Mouse (Mus musculus): ENCODE results near the gene Dync1i1.
A peak's percentile ranks its signal among the peaks of the same experiment; 100 is the strongest.

Dync1i1 gene

DNA sequence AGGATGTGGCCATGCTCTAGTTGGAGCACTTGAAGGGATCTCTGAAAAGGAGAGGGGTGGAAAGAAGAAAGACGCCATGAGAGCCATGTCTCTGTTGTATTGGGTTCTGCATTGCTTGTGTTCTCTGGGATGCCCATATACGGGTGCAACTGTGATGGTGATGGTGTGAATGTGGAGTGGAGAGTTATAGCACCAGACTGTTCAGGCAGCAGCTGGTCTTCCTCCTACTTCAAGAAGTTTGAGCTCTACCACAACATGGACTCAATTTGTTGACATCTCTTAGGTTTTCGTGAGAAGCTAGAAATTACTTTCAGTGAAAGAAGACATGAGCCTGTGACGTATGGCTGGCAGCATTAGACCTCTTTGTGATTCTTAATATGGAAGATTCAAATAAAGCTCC is 44.8 kb downstream of the Dync1i1 start:
- DNase-seq (ENCODE audit: low spot score in 2 of 2) = no peak

DNA sequence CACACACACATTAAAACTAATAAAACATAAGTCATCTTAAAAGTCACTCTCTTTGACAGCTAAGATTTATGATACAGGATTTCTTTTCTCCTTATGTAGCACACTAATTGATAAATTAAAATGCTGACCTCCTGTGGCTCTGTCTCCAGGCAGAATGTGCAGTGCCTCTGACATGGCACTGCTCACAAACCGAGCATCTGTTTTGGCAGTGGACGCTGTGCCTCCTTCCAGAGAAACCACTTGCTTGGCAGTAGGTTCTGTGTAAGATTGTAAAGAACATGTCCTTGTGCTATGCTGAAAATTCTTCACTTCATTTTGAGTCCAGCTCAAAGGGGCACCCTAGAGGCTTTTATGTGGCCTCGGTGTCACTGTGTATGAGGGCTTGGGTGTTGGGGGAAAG is 50.0 kb downstream of the Dync1i1 start:
- no peak for DNase-seq (ENCODE audit: low spot score in 2 of 2)

DNA sequence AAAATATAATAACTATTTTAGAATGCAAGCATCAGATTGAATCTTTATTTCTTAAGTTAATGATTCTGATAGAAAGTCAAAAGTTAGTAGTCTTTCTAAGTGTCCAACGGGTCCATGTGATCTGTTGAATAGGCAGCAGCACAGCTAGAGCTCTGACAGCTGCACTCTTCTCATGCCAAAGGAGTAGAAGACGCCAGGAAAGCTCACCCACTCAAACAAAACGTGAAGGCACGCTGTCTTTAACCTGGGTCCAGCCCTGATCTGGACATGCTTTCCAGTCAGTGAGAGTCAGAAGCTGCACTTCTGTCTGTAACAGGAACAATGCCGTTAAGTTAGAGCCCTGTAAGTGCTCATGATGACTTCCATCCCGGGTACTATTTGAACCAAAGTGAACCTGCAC is 56.3 kb downstream of the Dync1i1 start:
- DNase-seq (ENCODE audit: low spot score in 2 of 2) = no peak

DNA sequence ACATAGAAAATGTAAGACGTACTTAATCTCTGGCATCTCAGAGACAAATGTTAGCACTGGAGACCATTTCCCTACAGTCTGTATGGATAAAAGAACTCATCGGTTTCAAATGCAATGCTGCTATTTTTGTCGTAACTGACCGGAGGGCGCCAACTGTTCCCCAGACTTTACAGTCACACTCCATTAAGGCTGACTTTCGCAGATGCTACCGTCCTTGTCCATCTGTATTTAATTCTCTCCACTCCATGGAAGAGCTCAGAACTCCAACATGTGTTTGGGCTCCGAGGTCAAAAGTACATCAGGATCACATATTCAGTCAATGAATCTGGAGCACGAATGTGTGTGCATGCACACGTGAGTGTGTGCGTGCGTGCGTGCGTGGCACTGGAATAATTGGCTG is 58.4 kb downstream of the Dync1i1 start:
- DNase-seq (ENCODE audit: low spot score in 2 of 2) = no peak

DNA sequence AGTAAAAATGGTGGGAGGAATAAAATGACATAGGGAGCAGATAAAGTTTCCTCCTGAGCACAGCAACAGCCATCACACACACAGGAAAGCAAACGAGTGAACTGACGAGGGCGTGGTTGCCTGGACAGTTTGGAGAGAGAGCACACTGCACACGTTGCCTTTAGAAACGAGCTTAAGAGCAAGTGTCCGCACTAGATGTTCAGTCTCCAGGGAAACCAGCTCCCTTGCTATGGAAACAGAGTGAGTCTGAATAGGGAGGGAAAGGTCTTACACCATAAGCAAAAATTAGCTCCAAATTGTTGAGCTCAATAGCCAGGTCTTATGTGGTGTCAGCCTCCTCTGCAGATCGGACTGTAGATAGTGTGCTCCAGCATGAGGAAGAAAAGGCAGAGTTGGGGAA is 65.2 kb downstream of the Dync1i1 start:
- no peak for DNase-seq (ENCODE audit: low spot score in 2 of 2)

DNA sequence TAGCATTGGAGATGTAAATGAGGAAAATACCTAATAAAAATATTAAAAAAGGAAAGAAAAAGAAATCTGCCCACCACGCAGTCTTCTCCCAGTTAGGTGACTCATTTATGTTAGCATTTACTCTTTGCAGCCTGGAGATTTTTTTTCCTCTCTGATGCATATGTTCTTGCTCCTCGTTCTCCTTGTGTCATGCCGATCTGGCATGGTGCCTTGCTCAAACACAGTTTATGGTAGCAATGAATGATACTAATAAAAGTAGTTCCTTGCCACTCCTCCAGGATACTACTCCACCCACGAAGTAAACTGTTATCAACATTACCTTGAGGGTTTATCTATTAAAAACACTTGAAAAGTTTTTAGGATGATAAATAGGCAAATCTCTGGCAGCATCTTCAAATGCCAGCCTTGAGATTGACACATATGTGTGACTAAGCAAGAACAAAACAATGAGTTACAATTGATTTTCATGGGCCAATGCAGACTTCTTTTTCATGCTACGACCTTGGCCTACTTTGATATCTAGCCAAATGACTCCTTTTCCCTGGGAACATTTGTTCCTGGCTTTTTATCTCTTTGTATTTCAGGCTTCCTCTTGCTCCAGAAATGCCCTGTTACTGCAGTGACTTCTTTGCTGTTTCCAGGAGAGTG is 68.8 kb downstream of the Dync1i1 start:
- DNase-seq (ENCODE audit: low spot score in 2 of 2) = no peak

DNA sequence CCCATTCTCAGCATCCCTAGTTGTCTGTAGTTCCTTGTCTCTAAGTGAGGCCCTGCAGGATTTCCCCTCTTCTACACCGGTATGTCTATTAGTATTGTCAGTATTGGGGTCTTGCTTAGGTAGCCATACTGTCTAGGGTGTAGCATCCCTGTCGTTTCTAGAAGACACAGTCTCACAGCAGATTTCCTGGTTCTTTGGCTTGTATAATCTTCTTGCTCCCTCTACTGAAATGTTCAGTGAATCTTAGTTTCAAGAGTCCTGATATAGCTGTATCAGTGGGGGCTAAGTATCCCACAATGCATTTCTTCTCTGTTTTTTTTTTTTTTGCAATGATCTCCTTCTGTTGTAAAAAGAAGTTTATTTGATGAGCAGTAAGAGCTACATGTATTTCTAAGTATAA is 69.9 kb downstream of the Dync1i1 start:
- DNase-seq (ENCODE audit: low spot score in 2 of 2) = no peak

DNA sequence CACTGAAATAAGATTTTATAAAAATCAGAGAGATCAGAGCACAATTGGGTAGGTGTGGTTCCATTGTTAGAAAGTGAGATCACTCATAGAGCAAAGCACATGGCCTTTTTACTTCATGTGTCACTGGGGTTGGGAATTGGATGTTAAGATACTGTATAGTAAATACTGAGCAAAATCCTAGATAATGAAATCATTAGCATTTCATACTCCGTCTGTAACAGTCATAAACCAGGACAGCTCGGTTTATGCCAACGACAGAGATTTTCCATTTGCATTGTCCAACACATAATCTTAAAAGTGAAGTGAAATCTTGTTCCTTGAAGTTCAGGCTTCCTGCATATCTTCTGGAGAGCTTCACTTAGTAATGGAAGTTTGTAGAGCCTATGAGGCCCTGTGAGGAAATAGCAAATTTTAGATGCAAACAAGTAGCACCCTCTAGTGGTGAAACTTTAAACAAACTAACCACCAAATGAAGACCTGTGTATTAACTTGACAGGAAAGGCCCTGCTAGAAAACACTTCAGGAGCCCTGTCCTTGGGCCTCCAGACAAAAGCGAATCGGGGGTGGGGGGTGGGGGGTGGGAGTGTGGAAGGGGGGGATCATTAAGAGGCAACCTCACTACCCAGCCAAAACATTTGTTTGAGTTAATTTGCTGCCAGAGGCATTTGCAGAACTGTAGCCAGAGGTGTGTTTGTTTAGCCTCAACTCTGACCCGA is 76.8 kb downstream of the Dync1i1 start:
- DNase-seq (ENCODE audit: low spot score in 2 of 2) = no peak

DNA sequence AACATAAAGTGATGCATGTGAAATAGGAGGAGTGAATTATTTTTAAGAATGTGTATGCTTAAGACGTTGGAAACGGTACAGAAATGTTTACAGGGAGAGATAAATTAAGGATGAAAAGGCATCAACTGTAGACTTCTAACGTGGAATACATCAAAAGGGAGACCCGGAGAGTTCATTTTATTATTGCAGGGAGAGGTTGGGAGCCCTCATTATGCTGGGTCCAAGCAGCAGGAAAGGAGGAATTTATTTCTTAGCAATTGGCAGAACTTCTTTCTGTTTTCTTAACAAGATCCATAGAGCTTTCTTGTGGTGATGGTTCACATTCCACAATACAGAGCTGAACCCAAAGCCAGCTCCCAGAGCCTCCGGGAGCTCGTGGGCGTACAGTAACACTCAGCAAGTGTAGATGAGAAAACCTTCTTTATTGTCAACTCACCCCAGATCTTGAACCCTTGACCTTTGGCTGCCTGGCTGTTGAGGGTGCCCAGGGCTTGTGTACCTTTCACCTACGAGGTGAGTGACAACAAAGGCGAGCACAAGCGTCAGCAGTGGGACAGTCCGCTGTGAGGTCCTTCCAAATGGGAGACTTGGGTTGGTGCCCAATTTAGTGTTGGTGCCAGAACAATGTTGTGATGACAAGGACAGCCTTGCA is 77.5 kb downstream of the Dync1i1 start:
- DNase-seq (ENCODE audit: low spot score in 2 of 2) = peak in 1 of 2 experiments; percentile 14

DNA sequence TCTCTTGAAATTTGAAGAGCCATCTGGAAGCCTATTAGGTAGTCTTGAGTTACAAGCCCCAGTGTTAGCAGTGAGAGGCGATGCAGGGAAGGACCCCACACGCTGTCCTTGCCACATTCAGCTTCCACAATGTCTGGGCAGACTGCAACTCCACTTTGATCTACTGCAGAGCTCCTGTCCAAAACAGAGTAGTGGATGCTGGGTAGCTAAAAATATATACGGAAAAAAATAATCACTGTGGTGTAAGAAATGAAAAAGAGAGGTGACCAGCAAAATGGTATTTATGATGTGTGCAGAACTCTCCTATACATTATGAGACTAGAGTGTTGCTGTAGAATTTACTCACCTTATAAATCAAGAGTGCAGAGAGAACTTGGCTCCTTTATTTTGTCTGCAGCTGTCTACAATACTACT is 82.6 kb downstream of the Dync1i1 start:
- no peak for DNase-seq (ENCODE audit: low spot score in 2 of 2)

DNA sequence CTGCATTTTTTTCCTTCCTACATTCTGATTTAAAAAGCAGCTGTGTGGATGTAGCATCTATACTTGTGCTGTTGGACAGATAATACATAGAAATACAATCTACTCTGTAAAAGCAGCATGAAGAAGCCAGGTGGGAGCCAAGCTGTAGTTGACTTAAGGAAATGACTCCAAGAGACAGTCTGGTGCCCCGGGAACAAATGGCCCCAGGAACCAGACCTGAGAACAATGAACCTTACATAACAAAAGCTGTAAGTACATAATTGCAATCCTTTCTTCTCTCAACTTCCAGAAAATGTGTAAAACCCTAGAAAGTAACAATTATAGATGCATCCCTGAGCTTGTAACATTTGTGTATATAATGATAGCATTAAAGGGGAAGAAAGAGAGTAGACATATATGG is 86.6 kb downstream of the Dync1i1 start:
- no peak for DNase-seq (ENCODE audit: low spot score in 2 of 2)

DNA sequence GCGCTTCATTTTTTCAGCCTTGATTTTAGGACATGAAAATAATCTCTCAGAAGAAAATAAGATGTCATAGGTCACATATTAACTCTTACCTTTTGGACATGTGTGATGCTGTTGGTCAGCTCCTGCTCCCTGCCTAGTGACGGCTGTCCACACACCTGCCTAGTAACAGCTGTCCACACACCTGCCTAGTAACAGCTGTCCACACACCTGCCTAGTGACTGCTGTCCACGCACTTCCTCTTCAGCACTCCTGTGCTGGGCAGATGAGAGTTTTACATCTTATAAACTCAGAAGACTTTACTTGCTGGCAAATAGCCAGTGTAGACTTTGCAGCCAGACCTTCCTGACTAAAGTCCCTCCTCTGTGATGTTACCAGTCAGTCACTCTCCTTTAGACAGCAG is 94.2 kb downstream of the Dync1i1 start:
- DNase-seq (ENCODE audit: low spot score in 2 of 2) = no peak

DNA sequence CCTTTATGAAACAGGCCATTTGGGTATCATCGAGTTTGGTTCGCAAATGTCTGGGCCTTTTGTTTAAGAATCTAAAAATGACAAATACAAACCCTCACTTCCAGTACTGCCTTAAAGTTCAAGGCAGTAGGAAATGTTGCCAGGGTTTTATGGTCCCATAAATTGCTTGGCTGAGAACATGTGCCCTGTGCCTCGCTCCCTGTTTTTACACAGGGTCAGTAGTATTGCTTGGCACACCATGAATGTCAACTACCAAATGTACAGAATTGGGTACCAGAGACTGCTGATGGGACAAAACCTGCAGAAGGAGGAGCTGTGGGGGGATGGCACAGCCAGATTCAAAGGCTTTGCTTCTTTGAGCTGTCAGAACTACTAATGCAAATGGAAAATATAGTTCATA is 100.0 kb downstream of the Dync1i1 start:
- DNase-seq (ENCODE audit: low spot score in 2 of 2) = no peak

DNA sequence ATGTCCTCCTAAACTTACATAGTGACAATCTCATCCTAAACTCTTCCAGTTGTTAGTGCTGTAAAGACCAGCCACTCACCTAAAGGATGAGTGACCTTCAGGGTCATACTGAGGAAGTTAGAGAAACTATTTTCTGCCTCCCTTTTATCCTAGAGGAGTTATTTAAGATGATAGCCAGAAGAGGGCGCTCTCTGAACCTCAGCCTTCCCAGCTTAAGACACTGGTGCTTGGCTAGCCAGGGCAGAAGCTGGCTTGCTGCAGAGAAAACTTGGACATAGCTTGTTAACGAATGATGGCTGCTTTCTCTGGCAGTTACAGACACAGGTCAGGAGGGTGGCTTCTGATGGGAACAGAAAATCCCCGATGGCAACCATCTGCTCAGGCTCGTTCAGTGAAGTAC is 101.6 kb downstream of the Dync1i1 start:
- no peak for DNase-seq (ENCODE audit: low spot score in 2 of 2)

DNA sequence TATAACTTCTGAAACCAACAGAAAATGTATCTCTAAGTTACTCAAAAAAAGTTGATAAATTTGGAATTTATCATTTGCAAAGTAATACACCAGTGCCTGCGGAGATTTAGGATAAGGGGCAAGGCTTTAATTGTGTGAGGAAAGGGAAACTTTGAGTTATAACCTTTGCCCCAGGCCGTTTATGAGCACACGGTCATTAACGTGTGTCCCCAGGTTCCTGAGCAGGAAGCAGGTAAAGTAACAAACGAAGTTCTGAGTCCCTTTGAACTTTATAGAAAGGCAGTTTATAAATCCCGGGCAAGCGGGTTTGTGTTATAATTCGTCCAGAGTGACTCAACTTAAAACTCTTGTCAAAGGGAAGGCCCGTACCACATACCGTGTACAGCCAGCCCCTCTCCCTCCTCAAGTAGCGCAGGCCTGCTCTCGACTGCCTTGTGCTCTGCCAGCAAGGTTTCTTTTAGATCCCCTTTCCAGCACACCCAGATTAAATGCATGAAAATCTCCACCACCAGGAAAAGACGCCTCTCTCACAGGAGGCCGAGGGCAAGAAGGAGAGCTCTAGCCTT is 103.1 kb downstream of the Dync1i1 start:
- DNase-seq (ENCODE audit: low spot score in 2 of 2) = no peak

DNA sequence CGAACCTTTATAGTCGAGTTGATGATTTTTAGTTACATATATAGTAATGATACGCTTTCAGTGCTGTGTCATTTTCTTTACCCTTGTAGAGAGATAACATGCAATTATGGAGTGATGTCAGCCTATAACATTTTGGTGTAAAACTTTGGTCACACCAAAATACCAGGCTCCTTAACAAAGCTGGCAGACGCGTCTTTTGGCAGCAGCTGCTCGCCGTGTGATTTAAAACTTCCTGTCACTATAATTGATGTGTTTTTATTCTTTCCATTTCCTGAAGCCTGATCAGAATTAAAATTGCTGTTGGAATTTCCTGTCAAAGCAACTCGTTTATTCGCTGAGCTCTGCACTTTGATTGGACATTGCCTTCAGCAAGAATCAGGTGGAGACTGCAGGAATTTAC is 103.7 kb downstream of the Dync1i1 start:
- no peak for DNase-seq (ENCODE audit: low spot score in 2 of 2)

DNA sequence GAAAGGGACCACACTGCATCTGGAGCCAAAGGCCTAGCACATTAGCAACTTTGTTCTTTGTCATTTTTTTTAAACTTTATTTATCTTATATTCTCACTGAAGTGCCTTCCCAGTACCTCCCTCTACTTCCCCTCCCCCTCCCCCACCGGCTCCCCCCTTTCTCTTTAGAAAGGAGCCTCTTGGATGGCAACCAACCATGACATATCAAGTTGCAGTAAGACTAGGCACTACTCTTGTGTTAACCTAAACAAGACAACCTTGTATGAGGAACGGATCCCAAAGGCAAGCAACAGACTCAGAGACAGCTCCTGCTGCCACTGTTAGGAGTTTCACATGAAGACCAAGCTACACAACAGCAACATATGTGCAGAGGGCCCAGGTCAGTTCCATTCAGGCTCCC is 105.3 kb downstream of the Dync1i1 start:
- DNase-seq (ENCODE audit: low spot score in 2 of 2) = no peak

DNA sequence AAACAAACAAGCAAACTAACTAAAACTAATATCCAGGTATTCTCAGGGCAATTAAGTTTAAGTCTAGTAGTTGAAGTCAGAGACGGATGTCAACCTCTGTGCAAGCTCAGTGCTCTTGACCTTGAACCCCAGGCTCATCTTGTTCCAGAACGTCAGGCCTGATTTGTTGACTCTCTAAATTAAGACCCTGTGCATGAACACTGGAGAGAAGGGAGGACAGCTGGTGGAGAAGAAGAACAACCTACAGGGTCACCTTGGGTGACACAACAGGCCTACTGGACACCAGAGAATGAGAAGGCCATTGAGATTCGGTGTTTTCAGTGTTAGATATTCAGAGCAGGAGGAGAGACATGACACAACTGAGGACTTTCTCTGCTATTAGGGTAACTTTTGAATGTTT is 105.8 kb downstream of the Dync1i1 start:
- no peak for DNase-seq (ENCODE audit: low spot score in 2 of 2)

DNA sequence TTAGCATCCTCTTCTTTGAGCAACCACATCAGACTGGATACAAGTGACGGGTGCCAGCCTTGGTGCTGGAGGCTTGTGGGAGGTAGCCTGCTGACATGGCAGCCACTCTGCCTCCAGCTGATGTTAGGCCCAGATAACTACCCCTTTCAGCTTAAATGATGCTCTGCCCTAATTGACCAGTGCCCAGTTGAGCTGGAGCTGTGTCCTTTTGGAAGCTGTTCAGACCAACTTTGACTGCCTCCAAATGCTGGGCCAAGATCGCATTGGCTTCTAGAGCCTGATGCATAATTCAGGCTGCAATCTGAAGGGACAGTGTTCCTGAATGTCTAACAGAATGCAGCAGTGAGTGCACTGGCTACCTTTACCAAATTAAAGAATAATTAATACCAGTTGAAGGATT is 107.4 kb downstream of the Dync1i1 start:
- peak in 1 of 2 experiments; percentile 16 for DNase-seq (ENCODE audit: low spot score in 2 of 2)

DNA sequence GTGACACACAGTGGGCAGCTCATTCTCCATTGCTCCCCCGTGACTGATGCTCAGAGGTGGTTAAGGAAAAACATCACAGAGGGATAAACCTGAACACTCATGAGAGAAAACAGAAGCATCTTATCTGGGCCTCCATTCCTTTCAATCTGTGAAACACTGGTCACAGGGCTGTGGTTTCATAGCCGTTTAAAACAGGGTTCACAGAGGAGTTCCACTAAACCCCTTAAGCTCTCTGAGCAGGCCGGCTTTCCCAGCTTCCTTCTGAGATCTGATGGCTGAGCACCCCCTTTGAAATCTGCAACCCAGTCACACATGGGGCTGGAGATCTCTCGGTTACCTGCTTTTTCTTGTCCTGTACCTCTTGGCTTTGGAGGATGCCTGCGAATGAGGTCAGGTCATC is 117.0 kb downstream of the Dync1i1 start:
- no peak for DNase-seq (ENCODE audit: low spot score in 2 of 2)

DNA sequence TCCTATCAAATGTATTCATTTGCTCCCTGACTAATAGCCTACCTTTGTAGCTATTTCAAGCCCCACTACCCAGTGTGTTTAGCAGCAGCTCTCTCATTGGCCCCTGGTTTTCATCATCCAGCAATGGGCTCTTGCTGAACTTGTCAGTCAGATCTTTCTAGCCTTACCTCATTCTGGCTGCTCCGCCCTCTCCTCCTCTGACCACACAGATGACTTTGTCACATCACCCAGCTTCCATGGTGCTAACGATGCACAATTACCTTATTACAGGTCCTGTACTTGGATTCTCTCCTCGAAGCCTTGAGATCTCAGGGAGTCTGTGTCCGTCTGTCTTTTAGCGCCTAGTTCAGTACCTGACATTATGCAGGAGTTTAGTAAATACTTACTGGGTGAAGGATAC is 120.7 kb downstream of the Dync1i1 start:
- no peak for DNase-seq (ENCODE audit: low spot score in 2 of 2)

DNA sequence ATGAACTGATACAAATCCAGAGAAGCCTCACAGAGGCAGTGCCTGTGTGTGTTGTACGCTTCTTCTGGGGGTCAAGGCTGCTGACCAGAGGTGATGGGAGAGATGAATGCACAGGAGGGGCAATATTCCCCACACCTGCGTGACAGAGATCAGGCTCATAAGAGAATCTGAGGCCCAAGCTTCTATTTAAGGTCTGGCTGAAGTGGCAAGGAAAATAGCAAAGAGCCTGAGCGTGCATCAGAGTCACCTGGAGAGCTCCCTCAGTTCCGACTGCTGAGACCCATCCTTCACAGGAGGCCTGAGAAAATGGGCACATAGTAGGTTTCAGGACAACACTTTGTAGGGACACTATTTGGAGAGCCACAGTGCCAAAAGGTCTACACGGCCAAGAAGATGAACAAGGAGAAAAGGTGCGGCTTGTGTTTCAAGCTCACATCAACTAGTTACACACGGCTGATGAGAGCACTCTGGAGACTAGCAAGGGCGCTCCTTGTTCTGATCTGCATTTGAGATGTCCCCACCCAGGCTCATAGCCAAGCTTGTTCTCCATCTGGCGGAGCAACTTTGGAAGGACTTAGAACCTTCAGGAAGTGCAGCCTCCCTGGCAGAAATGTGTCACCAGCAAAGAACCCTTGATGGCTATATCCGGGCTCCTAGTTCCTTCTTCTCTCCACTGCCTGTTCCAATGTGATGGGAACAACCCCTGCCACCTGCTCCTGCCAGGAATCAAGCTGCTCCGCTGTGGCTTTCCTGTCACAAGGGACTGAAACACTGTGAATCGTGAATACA is 128.8 kb downstream of the Dync1i1 start:
- no peak for DNase-seq (ENCODE audit: low spot score in 2 of 2)
